Mouse (Mus musculus): ENCODE measurements around the gene Supt3. TPM values are rescaled to one million over a fixed set of nuclear protein-coding genes. Genes with fewer than 3 reads are reported as not detected.

Supt3 gene
- polyA plus RNA-seq (2015; fragmentation: Nextera tagmentation; extraction: Ambion mirVana), result 24.7 and 25.9 TPM in 2 replicates

DNA sequence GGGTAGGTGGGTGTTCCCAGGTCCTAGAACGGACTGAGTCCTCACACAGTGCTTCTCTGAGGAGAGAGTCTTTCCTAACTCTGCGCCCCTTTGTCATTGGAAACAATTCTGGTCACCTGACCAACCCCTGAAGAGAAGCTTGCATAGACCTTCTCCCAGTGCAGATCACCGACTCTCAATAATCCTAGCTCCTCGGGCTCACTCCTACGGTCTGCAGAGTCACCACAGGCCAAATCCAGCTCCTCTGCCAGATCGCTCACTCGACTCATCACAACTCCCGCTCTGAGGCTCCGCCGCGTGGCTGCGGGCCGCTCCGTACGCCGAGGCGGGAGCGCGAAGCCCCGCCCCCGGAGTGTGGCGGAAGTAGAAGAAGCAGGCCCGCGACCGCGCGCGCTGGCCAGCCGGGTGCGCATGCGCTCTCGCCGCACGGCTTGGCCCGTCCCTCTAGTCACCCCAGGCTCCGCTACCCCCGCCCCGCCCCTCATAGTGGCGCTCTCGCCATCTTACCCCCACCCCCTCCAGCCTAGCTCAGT lies at the start of gene Supt3:
Gene Supt3, plus strand, starts transcription at position 415 of the 533 bp plus-strand sequence.
- Histone ChIP-seq H3K4me2 (replicated peaks) (peak within 1 kb of the TSS; percentile 78), H3K4me1 (peaks cover 4% of the 10 kb centered on the region; the same call in 1 of the 2 replicates), H3K27me3 (0 out of 2 replicates have a peak, but pooled peaks cover 4% of the 10 kb centered on the region), H3K9ac (peak within 1 kb of the TSS; percentile 93), H3K36me3 (no peaks in the 10 kb centered on the region), H3K4me3 (peak within 1 kb of the TSS; percentile 77), H3K27ac (peak within 1 kb of the TSS; percentile 84), H3K9me3 (no peaks in the 10 kb centered on the region)
- under 1% methylated on average over 36 of the region's 40 CpGs for WGBS
- peak; percentile 97 for ATAC-seq (ENCODE audit: low FRiP score, low read depth)

DNA sequence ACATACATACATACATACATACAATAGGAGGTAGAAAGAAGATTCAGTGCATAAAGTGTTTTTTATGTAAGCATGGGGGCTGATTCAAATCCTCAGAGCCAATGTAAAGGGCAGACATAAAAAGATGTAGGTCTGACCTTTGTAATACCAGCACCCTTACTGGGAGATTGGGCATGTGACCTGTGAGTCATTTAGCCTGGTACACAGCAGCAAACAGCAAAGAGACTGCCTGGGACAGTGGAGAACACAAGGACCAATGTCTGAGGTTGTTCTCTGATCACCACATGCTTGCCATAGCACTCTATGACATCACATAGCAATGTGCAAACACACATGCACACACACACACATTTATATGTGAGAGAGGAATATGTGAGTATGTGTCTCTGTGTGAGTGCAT lies 49.3 kb upstream of the Supt3 start:
- Histone ChIP-seq H3K36me3 (no peaks in the 10 kb centered on the region), H3K4me3 (no peak overlapping the region), H3K4me2 (replicated peaks) (no peak overlapping the region), H3K27me3 (peaks cover 39% of the 10 kb centered on the region), H3K9me3 (no peaks in the 10 kb centered on the region), H3K9ac (no peak overlapping the region), H3K27ac (no peak overlapping the region), H3K4me1 (peaks cover 22% of the 10 kb centered on the region)
- ATAC-seq (ENCODE audit: low FRiP score, low read depth), result no peak

DNA sequence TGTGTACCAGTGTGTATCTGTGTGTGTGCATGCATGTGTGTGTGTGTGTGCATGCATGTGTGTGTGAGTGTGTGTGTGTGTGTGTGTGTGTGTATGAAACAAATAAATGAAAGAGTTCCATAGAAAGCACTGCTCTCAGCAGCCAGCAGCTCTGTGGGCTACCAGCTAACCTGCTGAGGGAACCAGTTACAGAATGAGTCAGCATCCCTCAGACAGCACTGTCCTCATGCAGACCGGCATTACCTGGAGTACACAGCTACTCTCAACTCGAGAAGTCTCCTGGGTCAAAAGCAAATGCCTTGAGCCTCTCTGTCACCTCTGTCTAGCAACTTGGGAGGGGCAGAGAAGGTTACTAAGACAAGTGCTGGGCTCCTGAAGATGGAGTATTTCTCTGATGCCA lies 48.5 kb upstream of the Supt3 start:
- Histone ChIP-seq H3K27ac (no peak overlapping the region), H3K27me3 (peaks cover 46% of the 10 kb centered on the region), H3K4me1 (peaks cover 18% of the 10 kb centered on the region), H3K4me2 (replicated peaks) (no peak overlapping the region), H3K9me3 (no peaks in the 10 kb centered on the region), H3K4me3 (no peak overlapping the region), H3K9ac (no peak overlapping the region), H3K36me3 (no peaks in the 10 kb centered on the region)
- WGBS, result 47% methylated on average over 2 of the region's 2 CpGs
- ATAC-seq (ENCODE audit: low FRiP score, low read depth), result no peak

DNA sequence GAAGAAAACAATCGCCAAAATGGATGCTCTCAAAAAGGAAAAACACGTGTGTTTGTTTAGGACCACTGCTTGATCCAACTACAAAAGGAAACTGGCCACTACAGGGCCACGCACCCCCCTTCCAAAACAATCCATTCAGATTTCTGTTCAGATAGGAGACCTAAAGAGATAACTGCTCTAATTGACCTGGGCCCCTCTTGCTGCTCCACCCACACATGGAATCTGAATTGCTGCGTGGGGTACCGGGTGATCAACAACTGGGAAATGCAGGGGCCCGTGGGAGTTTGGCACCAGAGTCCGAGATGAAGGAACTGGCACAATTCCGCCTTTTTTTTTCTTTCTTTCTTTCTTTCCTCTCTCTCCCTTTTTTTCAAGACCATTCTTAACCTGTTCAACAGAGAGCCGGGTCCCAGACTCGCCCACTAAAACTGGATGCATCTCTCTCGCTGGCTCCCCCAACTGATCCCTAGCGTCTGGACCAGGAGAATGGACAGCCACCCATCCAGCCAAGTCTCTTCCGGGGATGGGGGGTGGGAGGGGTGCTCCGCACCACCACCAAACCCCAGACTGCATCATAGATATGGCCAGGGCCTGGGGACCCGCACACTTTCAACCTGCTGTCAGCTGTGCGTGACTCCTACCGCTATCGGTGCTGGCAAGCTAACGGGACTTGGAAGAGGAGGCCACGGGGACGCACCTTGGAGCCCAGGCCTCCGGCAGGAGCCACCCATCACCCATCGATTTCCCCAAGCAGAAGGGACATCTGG lies 43.2 kb upstream of the Supt3 start:
- no peaks in the 10 kb centered on the region for H3K36me3 ChIP-seq
- peak overlapping the region; percentile 86 for H3K9ac ChIP-seq
- ATAC-seq (ENCODE audit: low FRiP score, low read depth), result no peak
- peaks cover 62% of the 10 kb centered on the region for H3K27me3 ChIP-seq
- 5% methylated on average over 23 of the region's 23 CpGs for WGBS
- no peaks in the 10 kb centered on the region for H3K9me3 ChIP-seq
- no peak overlapping the region for H3K27ac ChIP-seq
- peak overlapping the region; percentile 89 for H3K4me2 ChIP-seq (replicated peaks)
- H3K4me1 ChIP-seq, result peaks cover 25% of the 10 kb centered on the region
- H3K4me3 ChIP-seq, result peak overlapping the region; percentile 70

DNA sequence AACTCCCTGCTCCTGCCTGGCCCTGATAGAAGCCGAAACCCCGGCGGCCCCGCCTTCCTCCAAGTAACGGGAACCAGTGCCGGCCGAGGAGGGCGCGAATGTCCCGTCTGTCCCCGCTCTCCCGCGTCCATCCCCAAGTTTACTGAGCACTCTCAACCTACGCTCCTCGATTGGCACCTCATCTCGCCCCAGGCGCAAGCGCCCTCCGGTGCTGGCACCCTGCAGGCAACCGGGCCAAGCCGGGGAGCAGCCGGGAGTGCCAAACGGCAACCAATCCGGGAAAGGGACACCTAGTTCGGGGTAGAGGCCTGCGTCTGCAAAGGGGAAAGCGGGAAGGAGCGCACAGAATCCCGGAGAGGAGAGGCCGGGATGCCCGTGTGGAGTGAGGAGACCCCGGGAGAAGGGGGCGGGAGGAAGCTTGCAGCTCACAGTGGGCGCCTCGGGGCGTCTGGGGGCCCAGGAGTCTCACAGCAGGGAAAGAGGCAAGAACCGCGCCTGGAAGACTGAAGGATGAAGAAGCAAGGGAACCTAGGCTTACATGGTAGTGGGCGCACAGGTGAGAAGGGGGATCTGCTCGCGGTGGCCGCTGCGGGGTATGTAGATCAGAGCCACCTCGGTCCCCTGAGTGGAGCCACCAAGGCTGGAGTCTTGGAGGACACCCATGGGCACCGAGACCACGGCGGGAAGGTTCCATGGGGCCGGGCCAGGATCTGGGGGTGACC lies 42.3 kb upstream of the Supt3 start:
- Histone ChIP-seq H3K4me2 (replicated peaks) (peak overlapping the region; percentile 89), H3K9ac (peak overlapping the region; percentile 86), H3K27ac (peak overlapping the region; percentile 87), H3K36me3 (no peaks in the 10 kb centered on the region), H3K27me3 (peaks cover 65% of the 10 kb centered on the region), H3K4me3 (peak overlapping the region; percentile 70), H3K4me1 (peaks cover 32% of the 10 kb centered on the region), H3K9me3 (no peaks in the 10 kb centered on the region)
- no peak for ATAC-seq (ENCODE audit: low FRiP score, low read depth)
- WGBS, result under 1% methylated on average over 48 of the region's 48 CpGs

DNA sequence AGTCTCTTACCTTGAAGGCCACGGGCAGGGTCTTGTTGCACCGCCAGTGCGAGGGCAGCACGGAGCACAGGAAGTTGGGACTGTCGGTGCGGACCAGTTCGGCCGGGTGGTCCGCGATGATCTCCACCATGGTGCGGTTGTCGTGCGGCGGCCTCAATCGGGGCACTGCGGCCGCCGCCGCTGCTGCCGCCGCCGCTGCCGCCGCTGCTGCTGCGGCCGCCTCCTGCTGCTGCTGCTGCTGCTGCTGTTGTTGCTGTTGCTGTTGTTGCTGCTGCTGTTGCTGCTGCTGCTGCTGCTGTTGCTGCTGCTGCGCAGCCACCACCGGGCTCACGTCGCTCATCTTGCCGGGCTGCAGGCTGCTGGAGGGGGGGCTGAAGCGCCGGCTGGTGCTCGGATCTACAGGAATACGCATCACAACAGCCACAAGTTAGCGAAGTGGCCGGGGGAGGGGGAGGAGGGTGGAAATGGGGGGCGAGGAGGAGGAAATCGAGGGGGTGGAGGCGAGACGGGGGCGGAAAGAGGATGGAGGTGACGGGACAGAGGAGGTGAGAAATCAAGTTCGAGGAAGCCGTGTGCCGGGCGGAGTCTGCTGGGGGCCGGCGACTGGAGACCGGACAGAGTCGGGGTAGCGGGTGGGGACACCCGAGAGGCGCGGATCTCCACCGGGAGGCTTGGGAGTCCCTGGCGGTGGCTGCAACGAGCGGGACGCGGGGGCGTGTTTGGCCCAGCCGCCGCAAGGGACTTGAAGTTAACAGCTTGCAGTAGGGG lies 41.5 kb upstream of the Supt3 start:
- WGBS, result under 1% methylated on average over 59 of the region's 64 CpGs
- H3K9ac ChIP-seq, result peak overlapping the region; percentile 86
- peak overlapping the region; percentile 89 for H3K4me2 ChIP-seq (replicated peaks)
- H3K4me1 ChIP-seq, result peaks cover 33% of the 10 kb centered on the region
- peak; percentile 28; the same call in 1 of the 2 replicates for ATAC-seq (ENCODE audit: low FRiP score, low read depth)
- peaks cover 69% of the 10 kb centered on the region for H3K27me3 ChIP-seq
- no peaks in the 10 kb centered on the region for H3K9me3 ChIP-seq
- H3K36me3 ChIP-seq, result no peaks in the 10 kb centered on the region
- H3K27ac ChIP-seq, result peak overlapping the region; percentile 87
- H3K4me3 ChIP-seq, result peak overlapping the region; percentile 70

DNA sequence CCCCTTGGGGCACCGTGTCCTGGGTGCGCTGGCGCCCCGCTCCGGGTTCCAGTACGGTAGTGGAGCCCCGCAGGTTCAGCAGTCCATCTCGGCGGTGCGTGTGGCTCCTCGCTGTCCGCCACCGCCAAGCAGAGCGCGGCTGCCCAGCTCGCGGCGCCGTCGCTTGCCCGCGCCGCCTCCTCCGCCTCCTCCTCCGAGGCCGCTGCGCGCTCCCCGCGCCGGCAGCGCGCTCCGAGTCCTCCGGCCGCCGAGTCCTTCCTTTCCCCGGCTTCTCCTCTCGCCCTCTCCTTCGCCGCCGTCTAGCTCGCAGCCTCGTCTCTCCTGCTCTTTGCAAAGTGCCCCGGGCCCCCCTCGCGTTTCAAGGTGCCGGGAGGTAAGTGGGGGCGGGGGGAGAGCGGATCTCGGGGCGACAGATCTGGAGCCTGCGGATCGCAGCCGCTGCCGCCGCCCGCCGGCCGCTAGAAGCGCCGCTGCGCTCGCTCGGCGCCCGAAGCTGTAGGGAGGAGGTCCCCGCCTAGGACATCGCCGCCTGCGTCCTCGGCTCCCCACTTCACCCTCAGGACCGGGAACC lies 40.9 kb upstream of the Supt3 start:
- H3K36me3 ChIP-seq, result no peaks in the 10 kb centered on the region
- ATAC-seq (ENCODE audit: low FRiP score, low read depth), result peak; percentile 51; the same call in 1 of the 2 replicates
- H3K9me3 ChIP-seq, result no peaks in the 10 kb centered on the region
- H3K4me2 ChIP-seq (replicated peaks), result peak overlapping the region; percentile 89
- H3K27me3 ChIP-seq, result peaks cover 73% of the 10 kb centered on the region
- H3K4me3 ChIP-seq, result peak overlapping the region; percentile 70
- H3K9ac ChIP-seq, result peak overlapping the region; percentile 86
- peaks cover 33% of the 10 kb centered on the region for H3K4me1 ChIP-seq
- WGBS, result under 1% methylated on average over 67 of the region's 73 CpGs
- H3K27ac ChIP-seq, result peak overlapping the region; percentile 87

DNA sequence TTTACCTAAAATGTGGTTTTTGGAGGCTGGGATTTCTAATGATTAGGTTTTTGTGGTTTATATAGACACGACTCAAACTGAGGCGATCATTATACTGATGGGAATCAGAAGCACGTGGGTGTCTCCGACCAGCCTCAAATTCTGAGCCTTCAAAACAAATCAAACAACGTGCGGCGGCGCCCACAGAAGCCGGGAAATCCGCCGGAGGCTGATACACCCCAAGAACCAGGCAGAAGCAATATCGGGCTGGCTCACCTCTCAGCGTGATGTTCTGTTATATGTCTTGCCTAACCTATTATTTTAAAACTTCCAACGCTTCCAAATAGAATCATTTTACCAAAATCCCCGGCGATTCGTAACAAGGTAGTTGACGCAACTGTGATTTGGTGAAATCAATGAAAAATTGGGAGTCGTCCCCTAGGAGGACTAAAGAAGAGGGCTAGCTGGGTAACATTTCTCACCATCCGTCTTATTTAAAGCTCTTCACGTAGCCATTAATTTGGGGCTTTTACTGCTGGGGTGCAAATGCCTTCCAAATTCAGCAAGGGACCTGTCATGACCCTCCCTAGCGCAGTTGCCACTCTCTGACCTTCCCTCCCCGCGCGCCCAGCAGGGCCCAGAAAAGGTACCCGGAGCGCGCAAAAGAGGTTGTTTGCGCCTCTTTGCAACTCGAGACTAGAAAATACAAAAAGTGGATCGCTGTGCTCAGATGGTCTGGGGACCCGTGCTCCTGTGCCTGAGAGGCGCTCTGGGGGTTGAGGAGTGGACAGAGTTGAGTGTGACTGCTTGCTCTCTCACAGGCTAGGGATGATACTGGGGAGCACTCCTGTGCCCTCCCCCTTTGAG lies 39.5 kb upstream of the Supt3 start:
- ATAC-seq (ENCODE audit: low FRiP score, low read depth), result no peak
- WGBS, result 1% methylated on average over 33 of the region's 33 CpGs
- no peaks in the 10 kb centered on the region for H3K36me3 ChIP-seq
- peaks cover 72% of the 10 kb centered on the region for H3K27me3 ChIP-seq
- peak overlapping the region; percentile 89 for H3K4me2 ChIP-seq (replicated peaks)
- H3K9me3 ChIP-seq, result no peaks in the 10 kb centered on the region
- H3K4me3 ChIP-seq, result peak overlapping the region; percentile 70
- peaks cover 36% of the 10 kb centered on the region for H3K4me1 ChIP-seq
- H3K27ac ChIP-seq, result peak overlapping the region; percentile 12
- peak overlapping the region; percentile 59 for H3K9ac ChIP-seq

DNA sequence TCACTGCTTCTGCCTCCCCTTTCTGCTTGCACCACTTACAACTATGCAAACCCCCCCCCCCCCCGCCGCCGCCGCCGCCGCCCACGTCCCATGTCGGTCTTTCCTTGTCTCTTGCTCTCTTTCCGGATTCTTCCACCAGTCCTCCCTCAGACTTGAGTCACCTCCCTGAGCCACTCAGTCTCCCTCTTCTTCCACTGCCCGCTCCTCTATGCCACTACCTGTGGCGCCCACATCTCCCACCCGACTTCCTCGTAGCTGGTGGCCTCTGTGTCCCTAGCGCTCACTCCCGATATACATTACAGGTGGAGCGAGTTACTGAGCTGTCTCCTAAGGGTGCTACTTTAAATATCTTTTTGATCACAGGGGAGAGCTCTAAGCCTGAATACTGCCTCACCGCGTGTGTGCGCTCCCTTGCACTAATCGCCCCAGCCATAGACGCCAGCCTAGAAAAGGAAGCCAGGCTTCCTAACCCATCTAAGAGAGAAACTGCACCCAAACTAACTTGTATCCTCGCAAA lies 38.8 kb upstream of the Supt3 start:
- Histone ChIP-seq H3K27ac (peak overlapping the region; percentile 12; the same call in 1 of the 2 replicates), H3K4me2 (replicated peaks) (peak overlapping the region; percentile 89), H3K4me3 (peak overlapping the region; percentile 70), H3K9ac (peak overlapping the region; percentile 59; the same call in 1 of the 2 replicates), H3K9me3 (no peaks in the 10 kb centered on the region), H3K4me1 (peaks cover 36% of the 10 kb centered on the region), H3K36me3 (no peaks in the 10 kb centered on the region), H3K27me3 (peaks cover 75% of the 10 kb centered on the region)
- WGBS, result 1% methylated on average over 21 of the region's 22 CpGs
- ATAC-seq (ENCODE audit: low FRiP score, low read depth), result no peak

DNA sequence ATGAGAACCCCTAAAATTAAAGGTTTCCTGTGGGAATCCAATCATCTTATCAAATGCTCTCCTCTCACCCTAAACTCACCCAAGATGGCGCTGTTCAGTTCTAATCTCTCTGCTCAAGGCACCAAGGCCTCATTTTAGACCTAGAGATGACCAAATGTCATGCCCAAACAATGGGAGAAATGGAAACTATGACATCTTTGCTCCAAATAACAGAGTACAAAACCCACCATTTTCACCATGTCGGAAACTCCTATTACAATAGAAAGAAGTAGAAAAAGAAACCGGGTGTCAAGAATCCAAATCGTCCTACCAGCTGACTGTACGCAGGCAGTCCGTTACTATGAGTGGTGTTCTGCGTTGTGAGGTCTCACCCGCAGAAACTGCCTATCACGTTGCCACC lies 34.7 kb upstream of the Supt3 start:
- Histone ChIP-seq H3K9ac (no peak overlapping the region), H3K4me2 (replicated peaks) (no peak overlapping the region), H3K27me3 (peaks cover 49% of the 10 kb centered on the region), H3K36me3 (no peaks in the 10 kb centered on the region), H3K4me3 (no peak overlapping the region), H3K4me1 (peaks cover 26% of the 10 kb centered on the region), H3K9me3 (no peaks in the 10 kb centered on the region), H3K27ac (no peak overlapping the region)
- WGBS, result 85% methylated on average over 9 of the region's 9 CpGs
- ATAC-seq (ENCODE audit: low FRiP score, low read depth), result no peak
